Mouse (Mus musculus) ovary, postnatal 10 days (tissue): Measurements from ENCODE around the gene Lrig2.

ENCODE experiments used
- DNase-seq: peaks from one replicate; pipeline ENCODE4 v3.0.0; 2022; ENCODE audit warnings: low spot score

The Lrig2 gene

DNA sequence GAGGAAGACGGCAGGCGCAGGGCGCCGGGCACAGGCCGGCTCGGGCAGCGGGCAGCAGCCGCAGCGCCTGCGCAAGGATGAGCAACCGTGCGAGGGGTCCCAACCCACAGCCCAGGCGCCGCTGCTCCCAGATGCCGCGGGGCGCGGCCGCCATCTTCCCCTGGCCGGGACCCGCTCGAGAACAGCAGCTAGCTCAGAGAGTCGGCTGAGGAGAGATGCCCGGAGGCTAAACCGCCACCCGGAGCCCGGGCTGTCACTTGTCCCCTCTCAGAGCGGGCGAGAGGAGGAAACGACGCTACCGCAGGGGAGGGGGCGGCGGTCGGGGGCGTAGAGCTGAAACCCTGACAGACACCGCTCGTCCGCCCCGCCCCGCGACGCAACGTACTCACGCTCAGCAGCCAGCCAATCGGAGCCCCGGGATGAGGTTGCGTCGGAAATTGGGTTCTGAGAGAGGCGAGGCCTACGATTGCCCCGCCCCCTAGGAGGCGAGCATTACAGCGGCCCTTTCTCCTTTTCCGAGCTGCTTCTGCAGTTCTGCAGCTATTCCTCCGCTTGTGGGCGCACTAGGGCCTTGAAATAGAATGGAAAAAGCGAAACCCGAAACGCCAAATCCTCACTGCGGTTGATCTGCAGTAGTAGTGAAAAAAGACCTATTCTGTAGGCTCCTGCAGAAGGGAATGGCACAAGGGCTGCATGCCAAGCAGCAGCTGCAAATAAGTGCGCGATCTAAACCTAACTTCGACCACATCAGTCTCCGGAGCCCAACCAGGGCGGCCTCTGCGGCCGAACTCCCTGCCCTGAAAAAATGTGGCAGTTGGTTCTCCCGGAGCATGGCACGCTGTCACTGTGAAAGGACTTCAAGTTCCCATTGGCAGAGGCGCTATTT, at the start of gene Lrig2:
TSS of gene Lrig2 (minus strand) at position 381 of the 886 bp plus-strand sequence.
- DNase-seq, result peak; percentile 94

- DNase-seq, result no peak
Observed at GRCm38 (mm10) chr3:104556624-104557023, 44.9 kb upstream of the Lrig2 start.

- DNase-seq, result no peak
Observed at GRCm38 (mm10) chr3:104550594-104550993, 38.9 kb upstream of the Lrig2 start.

DNA sequence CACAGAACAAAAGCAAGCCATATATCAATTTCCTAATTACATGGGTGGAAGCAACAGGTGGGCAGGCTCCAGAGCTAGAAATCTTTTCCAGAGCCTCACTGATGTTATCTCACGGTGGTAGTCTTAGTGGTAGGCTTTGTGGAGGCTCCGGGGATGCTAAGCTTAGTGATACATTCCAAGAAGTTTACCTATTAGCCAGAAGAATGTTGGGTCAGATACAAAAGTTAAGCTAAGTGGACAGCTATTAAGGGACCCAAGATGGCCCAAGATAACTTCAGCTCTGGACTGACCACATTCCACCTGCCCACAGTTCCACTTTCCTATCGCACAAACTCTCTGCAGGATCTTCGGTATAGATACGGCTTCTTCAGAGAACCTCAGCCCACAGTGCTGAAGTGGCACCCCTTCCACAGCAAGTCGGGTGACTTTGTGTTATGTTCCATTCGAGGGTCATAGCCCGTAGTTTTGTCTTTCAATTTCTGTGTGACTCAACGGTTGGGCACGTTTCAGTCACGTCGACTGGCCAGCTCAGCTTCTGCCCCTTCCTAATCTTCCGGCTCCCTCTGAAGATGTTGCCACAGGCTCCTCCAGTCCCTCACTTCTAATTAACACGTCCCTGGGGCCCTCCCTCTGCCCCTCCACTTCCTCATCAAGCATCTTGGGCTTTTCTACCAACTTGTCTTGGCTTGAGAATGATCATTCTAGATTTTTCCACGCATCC, 36.8 kb upstream of the Lrig2 start:
- DNase-seq, result no peak

DNA sequence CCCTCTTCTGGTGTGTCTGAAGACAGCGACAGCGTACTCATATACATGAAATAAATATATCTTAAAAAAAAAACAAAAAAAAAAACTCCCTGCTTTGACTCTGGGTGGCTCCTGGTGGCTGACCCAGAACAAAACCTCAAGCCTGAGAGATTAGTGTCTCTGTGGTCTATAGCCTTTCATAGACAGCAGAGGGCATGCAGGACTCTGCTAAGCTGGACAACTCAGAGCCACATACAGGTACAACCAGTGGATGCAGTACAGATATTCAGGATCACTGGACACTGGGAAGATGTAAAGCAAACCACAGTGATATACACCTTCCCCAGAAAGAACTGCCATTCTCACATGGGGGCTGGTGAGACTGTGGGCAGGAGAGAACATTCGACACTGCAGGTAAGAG, 32.1 kb upstream of the Lrig2 start:
- no peak for DNase-seq

DNA sequence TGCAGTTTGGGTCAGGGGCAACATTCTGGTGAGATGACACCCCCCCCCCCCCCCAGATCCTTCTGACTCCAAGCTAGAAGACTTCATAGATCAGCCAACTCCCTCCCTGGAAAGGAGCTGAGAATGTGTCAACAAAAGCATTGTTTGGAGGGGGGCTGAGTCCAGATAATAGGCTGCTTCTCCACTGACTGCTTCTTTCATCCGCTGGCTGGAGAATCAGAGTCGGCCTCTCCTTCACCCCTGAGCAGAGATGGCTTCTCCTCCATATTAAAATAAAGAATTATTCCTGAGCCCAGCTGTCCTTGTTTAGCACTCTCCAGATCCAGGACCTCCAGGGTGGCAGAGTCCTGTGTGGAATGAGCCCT, 30.3 kb upstream of the Lrig2 start:
- DNase-seq, result no peak

GRCm38 (mm10) chr3:104541139-104542064, 29.7 kb upstream of the Lrig2 start:
- DNase-seq, result peak; percentile 52

DNA sequence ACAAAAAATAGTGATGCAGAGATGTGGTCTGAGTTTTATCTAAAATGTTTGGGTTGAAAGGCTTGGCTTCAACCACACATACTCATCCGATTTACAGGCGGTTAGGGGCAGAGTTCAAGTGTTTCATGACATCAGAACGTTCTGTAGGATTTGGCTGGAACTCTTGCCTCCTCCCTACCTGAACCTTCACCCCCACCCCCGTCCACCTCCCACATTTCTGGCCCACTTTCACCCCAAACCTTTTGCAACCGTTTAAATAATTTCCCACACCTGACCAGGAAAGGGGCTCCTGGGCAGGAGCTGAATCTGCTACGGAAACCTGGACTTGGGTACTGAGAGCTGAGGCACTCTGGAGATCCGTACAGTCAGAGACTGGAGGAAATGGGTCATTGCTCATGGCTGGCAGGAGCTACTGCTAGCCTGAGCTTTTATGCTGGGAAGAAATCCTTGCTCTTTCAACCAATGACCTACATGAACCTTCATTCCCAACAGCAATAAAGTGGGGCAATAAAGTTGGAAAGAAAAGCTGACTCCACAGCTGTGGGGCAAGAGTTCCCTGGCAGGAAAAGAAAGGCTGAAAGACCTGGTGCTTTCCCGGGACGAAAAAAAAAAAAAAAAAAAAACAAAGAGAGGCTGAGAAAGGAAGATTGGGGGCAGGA, 28.9 kb upstream of the Lrig2 start:
- DNase-seq, result no peak

GRCm38 (mm10) chr3:104533223-104533622, 21.5 kb upstream of the Lrig2 start:
- no peak for DNase-seq

DNA sequence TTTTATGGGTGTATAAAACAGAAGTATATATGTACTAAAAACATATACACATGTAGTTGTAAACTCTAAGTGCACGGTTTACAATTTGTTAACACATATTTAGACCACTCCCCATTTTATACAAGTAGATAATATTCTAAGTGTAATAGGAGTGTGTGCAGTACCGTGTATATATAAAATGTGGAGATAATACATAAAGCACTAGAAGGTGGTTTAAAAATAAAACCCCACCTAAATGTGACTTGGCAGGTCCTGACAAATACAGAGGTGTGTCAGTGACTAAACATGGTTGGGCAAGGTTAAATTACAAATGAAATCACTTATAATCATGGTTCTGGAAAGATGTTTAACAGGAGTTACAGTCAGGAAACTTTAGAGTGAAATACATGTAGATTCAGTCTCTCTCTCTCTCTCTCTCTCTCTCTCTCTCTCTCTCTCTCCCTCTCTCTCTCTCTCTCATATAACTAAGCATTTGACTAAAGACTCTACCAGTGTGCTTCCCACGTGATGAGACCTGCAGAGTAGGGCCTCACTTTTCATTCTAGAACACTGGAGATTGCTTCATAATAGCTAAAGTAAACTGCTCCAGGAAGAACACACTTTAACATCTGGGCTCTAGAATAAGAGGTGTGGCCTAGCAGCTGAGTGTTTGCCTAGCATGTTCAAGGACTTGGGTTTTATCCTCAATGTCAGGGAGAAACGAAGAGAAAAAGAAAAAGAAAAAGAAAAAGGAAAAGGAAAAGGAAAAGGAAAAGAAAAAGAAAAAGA, 14.6 kb upstream of the Lrig2 start:
- DNase-seq, result no peak

DNA sequence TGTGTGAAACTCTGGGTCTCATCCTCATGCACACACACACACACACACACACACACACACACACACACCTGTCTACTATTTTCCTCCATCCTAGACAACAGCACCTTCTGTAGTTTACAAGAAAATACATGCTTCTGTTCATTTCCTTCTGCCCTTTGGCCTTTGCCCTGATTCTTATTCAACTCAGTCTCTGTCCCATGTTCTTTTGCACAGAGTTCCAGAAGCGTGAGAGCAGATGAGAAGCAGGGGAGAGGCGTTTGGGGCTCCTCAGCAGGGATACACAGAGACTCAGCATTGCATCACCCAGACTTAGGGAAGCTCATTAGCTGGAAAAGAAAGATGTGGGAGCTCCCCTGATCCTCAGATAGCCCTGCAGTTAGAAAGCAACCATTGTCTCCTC, 13.8 kb upstream of the Lrig2 start:
- no peak for DNase-seq

DNA sequence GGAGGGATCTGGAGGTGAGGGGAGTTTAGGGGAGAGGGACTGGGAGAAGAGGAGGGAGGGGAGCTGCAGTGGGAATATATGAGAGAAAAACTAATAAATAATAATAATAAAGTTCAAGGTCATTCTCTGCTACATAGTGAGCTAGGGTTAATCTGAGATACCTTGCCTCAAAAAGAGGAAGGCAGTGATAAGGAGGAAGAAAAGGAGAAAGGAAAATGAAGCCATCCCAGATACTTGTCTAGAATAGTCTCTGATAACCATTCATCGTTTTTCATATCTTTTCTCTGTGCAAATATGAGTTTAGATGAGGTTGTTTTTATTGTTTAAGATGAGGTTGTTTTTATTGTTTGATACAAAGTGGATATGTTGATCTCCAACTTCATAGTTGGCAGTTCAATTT, 13.3 kb upstream of the Lrig2 start:
- DNase-seq, result no peak

GRCm38 (mm10) chr3:104523333-104523871, 11.7 kb upstream of the Lrig2 start:
- DNase-seq, result no peak

DNA sequence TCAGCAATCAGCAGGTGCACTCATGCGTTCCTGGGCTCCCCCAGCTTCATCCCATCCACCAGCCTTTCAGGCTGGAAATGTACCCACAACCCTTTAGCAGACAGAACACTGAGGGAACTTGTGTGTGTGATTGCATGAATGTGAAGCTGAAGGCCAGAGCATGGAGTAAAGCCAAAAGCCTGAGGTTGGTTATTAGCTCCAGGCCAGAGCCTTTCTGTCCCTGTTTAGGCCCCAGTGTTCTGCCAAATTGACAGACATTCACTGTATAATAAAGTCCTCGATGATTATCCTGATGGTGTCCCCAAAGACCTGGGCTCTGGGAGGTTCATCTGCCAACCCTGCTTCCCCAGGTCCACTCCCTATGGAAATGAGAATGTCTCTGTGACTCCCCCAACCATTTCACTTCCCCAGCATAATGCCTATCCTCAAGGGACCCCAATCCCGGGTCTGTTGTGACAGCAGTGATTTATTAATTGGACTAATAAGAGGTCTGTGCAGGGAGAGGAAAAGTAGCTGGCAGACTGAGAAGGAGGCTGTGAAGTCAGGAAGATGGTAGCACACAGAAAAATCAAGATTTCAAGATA, 9.7 kb upstream of the Lrig2 start:
- no peak for DNase-seq

DNA sequence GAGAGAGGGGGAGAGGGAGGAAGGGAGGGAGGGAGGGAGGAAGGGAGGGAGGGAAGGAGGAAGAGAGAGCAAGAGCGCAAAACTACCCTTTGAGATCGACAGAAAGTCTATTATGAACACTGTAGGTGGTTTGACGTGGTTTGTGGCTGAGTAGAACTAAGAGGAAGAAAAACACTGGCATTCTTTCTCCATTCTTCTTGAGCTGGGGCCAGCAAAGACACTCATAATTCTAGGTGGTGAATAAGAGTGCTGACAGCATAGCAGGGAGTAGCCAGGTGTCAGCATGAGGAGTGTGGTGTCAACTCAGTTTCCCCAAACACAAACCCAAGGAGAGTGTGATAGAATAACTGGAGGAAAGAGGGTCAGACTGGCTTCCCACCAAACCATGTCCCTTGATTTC, 8.8 kb upstream of the Lrig2 start:
- DNase-seq, result no peak

- DNase-seq, result no peak
Observed at GRCm38 (mm10) chr3:104518931-104519330, 7.2 kb upstream of the Lrig2 start.

- no peak for DNase-seq
Observed at GRCm38 (mm10) chr3:104518411-104518810, 6.7 kb upstream of the Lrig2 start.

GRCm38 (mm10) chr3:104517161-104517560, 5.4 kb upstream of the Lrig2 start:
- no peak for DNase-seq

GRCm38 (mm10) chr3:104514510-104514909, 2.8 kb upstream of the Lrig2 start:
- no peak for DNase-seq

- DNase-seq, result no peak
Observed at GRCm38 (mm10) chr3:104512424-104512748, 668 bp upstream of the Lrig2 start.
